Mouse (Mus musculus) CH12.LX (cell line): ENCODE data around the gene Itprid1.

Source experiments
- CTCF ChIP-seq, 2 experiments: IDR thresholded peaks in 1 of 2; conservative IDR thresholded peaks in 1 of 2; 2 replicates each; pipeline ENCODE4 v1.5.1; 2011 to 2012; ENCODE audit warnings: low read depth in 2 of 2, low read length in 2 of 2, improper control_type of control experiment in 1 of 2, inconsistent platforms in 1 of 2, mild to moderate bottlenecking in 1 of 2, moderate library complexity in 1 of 2
- E2F4 ChIP-seq: IDR thresholded peaks from 2 replicates; pipeline ENCODE4 v1.6.1; 2011; ENCODE audit warnings: low read depth, low read length, improper control_type of control experiment; ENCODE audit not compliant: insufficient replicate concordance
- MAZ ChIP-seq: IDR thresholded peaks from 2 replicates; pipeline ENCODE4 v1.6.1; 2012; ENCODE audit warnings: low read depth, mild to moderate bottlenecking, inconsistent platforms, low read length, improper control_type of control experiment, moderate library complexity
- POLR2A ChIP-seq: IDR thresholded peaks from 2 replicates; pipeline ENCODE4 v1.6.1; 2011; ENCODE audit warnings: low read depth, mild to moderate bottlenecking, improper control_type of control experiment, low read length
- ZKSCAN1 ChIP-seq: IDR thresholded peaks from 2 replicates; pipeline ENCODE4 v1.6.1; 2012; ENCODE audit warnings: low read depth, inconsistent platforms, low read length, improper control_type of control experiment, borderline replicate concordance

DNA sequence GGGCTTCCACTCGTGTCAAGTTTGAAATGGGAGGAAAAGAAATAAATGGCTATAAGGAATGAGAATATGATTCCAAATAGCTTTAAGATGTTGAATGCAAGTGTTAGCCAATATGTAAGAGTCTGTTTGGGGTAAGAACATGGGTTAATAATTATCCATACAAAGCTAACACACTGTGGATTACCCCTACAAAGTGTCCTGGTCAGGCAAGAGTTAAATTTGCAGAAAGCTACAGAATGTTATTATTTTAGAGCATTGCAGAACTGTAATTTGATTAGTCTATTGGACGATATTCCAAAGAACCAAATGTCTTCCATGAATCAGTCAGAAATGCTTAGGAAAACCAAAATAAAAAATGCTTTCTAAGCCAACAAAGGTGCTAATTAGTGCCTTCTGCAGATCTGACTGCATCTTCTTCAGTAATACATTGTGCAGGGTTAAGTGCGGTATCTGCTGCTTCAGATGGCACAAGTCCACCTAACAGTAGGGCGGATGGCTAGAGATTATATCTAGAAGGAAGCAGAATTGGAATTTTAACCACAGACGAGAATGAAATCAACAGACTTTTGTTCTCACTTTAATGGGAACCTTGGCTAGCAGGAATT is 42.8 kb downstream of the Itprid1 start:
- TF ChIP-seq POLR2A (no peak), ZKSCAN1 (no peak), CTCF (conservative IDR thresholded peaks at IDR 0.05 in 1 of 2, IDR thresholded peaks at IDR 0.05 in 1 of 2; ENCODE audit: low read depth in 2 of 2, low read length in 2 of 2) (no peak), E2F4 (no peak), MAZ (no peak)
